Mouse (Mus musculus) retina, postnatal 1 day (tissue): ENCODE measurements at regions not wholly inside any gene's neighbourhood (a gene's known extent, or its start where the extent isn't known, plus 50 kb on each side); places are given as distances from the start of the nearest gene placed in this dataset.

Experiments
- DNase-seq: peaks from one replicate; pipeline ENCODE4 v3.0.0-alpha.2; 2012

DNA sequence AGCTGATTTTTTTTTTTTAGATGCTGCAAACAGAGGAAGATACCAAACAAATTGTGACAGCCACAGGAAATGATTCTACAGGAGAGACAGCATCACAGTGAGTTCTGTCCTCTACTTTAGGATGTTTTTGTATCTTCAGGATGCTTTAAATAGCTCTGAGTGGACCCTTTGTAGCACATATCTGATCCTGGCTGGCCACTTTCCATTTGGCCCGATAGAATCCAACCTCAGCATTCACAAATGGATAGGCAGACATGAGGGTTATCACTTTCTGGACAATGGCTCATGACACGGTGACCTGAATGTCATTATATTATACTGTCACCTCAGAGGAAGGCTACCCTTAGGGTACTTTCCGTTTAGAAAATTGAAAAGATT is 379.3 kb downstream of the Gm10295 start:
- no peak for DNase-seq

DNA sequence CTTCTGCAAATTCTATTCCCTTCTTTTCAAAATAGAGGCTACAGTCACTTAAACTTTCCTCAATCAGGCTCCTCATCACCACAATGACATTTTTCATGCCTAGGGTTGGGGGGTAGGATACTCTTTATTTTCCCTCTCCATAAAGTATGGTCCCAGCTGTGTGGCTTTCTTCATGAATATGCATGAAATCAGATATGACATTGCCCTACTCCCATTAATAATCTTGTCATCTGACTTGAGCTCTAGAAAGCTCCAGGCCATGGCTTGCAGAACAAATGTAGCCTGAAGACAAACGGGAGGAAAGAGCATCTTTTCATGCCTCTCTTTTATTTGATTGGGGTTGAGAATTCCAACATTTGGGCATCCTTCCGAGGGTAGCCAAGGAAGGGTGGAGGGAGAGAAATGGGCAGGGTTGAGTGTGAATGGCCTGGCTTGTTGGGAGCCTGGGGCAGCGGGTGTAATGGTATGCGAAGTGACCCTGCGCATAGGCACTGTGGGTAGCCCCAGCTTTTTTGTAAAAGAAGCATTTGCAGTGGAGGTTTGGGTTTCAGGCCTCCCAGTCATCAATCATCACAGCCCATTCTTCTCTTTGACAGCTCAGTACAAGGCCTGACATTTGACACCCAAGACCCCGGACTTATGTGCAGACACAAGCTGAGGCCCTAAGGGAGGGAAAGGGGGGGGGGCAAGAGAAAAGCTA is 379.8 kb downstream of the Gm10295 start:
- peak; percentile 39 for DNase-seq

DNA sequence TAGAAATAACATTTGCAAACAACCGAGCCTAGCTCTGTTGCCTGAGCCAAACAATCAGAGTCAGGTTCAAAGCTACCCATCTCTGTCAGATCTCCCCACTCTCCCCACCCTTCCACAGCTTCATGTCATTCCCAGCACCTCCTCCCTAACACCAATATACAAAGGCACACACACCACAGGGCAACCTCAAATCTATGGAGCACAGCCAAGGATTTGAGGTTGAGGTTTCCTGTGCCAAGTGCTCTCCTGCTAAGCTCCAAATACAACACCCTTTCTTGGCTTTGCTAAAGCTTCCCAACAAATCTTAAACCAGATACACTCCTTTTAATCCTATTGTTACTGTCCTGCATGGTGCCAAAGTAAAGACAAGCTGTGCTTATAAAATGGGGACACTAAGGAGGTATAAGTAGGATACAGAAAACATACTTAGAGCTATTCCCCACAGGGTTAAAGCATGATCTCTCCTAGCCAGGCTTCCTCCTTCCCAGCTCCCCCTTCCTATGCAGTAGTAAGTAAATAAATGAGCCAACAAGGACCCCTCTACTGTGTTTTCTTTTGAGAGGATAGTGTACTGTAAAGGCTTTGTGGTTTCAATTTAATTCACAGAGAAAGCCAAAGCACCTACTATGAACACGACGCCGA is 398.8 kb downstream of the Gm10295 start:
- peak; percentile 17 for DNase-seq

DNA sequence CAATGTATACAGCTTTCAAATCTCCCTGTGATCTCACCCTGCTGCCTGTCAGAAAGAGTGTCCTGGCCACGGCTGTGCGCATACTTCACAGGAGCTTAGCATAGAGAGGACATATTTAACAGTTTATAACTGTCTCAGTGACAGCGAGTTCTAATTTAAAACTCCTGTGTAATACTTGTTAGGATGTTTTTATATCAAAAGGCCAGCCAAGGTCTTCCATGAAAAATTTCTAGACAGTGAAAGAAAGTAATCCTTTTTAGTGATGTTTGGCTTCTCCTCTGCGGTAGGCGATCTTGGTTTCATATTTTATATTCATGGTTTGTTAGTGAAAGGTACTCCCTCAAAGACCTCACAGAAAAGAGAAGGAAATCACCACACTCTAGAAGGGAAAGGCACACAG is 403.0 kb downstream of the Gm10295 start:
- no peak for DNase-seq

DNA sequence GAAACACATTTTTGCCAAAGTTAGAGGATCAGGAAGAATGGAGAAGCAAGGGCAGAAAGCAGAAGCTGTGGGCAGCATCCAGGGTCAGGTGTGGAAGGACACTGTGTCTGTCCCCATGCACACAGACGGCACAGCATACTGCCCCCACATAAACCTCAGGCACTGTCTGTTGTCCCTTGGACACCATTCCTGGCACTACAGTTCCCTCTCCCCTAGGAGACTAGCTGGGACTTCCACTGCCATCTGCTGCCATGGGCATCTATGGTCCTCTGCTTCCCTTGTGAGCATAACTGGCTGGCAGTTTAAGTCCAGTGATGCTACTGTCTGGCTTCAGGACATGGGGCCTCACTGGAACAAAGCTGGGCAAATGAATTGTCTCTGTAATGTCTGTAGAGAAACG is 405.0 kb downstream of the Gm10295 start:
- peak; percentile 46 for DNase-seq

DNA sequence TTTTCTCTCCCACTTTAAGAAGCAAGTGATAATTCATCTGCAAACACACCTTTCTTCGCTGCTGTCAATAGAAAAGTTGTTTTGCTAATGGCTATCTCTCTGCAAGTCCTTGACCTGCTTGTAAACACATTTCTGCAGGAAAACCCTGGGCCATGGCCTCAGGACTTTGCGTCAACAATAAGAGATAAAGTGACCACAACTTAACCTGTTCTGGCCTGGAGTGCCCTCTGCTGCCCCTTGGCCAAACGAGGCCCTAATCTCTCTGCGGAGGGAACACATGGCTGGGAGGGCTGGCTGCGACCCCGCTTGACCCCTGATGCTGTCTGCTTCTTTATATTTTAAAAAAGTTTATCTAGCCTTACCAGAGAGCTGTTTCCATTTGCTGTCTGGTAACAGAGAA is 420.4 kb downstream of the Gm10295 start:
- peak; percentile 4 for DNase-seq

DNA sequence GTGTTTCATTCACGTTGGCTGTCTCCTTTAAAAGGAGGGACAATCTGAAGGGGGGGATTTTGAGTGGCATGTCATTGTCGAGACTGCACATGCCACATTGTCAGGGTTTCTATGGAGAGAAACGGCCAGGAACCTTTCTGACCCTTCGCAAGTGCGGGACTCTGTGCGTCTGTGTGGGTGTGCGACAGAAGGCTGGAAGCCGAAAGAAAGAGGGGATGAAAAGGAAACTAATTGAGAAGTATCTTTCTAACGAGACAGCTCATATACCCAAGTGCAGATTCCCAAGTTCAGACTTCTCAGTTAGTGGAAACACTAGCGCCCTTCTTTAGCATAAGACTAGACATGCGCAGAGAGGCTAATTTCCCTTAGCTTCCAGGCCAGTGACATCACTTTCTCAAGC is 421.4 kb downstream of the Gm10295 start:
- peak; percentile 73 for DNase-seq

DNA sequence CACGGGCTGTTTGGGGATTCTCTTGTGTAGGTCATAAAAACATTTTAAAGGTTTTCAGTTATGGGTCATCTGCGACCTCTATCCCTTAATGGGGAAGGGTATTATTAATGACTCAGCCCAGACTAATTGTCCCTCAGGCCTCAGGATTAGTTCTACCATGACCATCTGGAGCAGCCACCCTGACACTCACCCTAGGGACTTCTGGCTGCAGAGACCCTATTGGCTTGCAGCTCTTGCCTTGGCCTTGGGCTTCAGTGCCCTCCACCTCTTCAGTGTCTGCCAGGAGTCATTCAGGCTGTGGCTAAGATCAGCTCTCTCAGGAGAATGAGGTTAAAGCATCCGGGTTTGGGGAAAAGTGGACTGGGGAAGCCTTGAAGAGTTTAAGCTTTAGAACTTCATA is 423.3 kb downstream of the Gm10295 start:
- peak; percentile 54 for DNase-seq

DNA sequence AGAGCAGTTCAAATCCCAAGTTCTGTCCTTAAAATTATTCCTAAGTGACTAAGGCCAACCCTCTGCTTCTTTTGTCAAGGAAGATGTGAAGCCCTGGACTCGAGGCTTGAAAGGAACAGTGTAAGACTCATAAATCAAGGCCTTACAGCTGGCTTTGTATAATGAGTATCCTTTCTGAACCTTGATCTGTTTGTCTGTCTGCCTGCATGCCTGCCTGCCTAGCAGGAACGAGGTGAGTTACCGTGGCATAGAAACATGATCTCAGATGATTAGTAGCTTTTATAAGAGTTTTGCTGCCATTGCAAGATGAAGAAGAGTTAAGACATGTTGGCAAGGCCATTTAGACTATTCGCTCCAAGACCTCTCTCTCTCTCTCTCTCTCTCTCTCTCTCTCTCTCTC is 434.3 kb downstream of the Gm10295 start:
- DNase-seq, result no peak

DNA sequence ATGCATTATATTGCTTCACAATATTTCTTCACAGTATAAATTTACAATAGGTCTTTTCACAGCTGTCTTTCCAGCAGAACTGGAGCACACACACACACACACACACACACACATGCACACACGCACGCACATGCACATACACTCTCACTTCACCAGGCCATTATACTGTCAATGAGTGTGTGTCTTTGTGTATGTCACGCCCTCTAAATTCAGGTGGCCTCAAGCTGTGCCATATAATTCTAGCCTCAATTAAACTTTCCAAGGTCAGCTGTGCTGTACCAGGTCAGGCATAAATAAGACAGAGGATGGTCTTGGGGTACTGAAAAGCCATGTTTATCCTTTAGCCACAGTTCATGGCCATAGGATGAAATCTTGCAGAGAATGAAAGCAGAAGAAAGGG is 442.4 kb downstream of the Gm10295 start:
- DNase-seq, result peak; percentile 55

DNA sequence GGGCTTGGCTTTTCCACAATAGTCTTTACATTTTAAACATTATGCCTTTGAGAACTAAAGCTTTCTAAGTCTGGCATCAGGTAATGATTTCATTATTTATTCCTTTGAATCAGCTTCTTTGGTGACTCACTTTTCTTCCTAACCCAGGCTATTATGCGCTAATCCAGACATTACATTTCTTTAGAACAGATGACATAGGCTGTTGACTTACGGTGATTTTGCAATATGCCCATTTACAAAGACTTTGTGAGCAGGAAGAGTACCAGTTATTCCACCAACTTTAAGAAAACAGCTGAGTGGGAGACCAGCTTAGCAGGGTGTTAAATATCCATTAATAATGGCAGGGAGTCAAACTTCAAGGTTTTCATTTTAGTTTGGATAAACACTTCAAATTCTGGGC is 459.6 kb downstream of the Gm10295 start:
- no peak for DNase-seq

DNA sequence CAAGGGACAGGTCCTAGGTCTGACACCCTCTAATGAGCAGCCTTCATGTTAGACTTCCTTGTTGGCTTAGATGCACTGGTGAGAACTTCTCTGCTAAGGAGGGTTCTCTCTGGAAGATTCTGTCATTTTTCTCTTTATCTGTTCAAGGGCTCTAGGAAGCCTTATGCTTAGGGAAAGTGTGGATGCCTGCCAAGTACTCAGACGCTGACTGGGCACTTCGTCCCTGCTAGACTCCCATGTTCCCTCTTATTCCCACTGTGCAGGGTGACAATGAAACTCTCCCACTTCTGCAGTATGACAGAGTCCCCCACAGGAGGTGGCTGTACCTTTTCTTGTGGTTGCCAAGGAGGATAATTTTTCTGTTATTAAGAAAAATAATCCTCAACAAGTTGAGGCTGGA is 470.8 kb downstream of the Gm10295 start:
- DNase-seq, result no peak

DNA sequence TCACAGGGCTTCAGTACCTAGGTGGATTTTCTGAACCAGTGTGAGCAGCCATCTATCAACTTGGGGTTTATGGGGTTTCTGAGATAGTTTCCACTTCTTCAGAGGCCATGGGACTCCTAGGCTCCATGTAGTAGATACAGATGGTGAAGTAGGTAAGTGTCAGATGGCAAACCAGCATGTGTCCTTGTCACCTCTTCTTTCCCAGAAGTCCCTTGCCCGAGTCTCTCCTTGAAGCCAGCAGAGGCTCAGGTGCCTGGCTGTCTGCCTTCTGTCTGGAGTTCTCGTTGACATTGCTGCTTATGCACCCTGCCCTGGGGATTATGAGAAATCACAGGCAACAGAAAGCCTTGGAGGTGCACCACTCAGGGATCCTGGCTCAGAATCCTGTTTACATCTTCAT is 476.9 kb downstream of the Gm10295 start:
- no peak for DNase-seq

DNA sequence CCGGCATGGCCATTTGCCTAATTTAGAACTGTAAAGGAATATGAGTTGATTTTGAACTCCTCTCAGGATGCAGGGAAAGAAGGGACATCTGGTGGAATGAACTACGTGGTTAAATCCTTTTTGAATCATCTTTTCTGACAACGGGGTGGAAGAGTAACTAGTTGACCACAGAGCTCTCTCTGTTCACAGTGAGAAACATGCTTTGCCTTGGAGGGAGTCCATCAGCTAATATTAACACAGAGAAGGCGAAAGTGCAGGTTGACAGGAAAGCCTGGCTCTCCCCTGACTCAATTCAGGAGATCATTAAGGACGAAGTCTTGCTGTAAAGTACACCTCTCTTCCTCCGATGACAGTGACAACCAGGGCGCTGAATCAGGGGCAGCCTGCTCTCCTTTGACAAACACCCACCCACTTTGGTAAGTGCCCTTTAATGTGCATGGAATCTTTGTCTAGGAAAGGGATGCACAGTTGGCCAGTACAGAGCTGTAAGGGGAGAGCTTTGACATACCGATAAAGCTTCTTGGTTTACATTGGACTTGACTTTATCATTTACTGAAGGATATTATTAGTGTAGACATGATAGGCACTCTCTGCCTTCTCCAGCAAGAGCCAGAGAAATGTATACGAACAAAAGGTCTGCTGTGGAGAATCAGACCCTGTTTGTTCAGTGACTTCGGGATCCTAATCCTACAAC is 480.3 kb downstream of the Gm10295 start:
- no peak for DNase-seq

DNA sequence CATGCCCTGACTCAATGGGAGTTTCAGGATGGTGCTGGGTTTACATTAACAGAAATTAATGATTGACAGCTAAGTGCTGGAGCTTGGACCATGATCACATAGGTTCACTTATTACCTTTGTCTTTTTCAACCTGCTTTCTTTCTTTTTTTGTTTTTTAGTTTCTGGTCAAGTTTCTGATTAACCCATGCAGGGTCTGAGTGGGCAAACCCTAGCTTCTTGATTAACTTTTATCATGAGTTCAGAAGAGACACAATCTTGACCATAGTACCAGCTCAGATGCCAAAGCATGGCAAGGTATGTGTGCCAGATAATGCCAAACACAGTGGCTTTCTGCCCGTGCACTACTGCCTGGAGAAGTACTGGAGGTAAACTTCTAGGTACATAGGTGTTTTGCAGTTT is 482.2 kb downstream of the Gm10295 start:
- DNase-seq, result no peak

DNA sequence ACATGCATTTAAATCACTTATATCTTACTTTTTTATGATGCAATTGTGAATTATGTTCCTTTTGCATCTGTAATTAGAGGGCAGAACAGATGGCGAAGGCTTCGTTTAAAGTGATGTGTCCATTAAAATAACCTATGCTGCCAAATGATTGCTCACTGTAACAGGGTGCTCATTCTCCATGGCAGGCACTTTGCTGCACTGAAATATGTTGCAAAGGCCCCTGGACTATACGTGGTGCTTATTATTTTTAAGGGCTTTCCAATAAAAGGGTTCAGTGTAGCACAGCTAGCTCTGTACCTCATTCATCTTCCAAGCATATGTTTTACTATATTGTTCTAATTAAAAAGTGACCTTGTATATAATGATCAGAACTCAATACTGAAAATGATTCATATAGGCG is 491.3 kb downstream of the Gm10295 start:
- DNase-seq, result no peak

DNA sequence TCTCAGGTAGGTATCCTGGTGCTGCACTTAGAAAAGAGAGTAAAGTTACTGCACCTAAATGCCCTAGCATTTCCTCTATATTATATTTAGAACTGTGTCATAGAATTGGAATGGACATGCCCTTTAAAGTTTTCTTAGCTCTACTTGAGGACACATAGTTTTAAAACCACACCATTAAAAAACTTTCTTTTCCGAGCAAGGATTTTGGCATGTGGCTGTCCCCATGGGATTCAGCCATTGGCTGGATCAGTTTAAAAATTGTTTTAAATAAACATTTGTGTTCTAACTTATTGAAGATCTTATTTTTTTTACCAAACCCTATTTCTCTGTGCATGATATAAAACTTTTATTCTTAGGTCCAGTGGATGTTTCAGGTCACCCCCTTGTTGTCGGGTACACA is 484.2 kb upstream of the Nr2f2 start:
- no peak for DNase-seq

DNA sequence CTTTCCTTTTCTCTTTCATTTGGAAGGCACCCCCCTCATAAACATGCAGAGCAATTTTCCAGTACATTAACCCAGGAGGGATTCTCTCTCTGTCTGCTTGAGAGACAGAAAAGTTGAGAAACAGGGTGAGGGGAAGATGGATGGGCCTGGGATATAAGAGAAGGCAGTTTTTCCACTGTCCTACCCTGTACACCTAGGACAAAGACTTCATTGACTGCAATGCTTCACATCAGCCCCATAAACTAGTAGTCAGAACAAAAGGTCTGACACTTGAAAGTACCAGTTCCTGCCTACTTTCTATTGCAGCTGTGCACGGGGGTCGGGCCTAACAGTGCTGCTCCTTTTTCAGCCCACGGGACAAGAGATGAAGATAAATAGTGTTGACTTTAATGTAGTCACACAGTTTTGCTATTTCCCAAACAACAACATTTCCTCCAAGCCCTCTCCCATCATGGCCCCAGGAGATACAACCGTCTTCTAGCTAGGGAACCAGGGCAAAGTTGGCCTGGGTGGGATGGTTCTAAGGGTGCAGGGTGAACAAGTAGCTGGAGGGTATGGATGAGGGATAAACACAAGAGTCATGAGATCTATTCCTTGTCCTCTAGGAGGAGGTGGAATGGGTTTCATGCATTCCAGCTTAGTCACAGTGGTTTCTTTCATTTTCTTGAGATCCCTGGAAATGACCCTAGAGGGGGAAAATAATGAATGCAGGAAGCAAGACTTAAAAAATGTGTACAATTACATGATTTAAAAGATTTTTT is 481.7 kb upstream of the Nr2f2 start:
- no peak for DNase-seq

DNA sequence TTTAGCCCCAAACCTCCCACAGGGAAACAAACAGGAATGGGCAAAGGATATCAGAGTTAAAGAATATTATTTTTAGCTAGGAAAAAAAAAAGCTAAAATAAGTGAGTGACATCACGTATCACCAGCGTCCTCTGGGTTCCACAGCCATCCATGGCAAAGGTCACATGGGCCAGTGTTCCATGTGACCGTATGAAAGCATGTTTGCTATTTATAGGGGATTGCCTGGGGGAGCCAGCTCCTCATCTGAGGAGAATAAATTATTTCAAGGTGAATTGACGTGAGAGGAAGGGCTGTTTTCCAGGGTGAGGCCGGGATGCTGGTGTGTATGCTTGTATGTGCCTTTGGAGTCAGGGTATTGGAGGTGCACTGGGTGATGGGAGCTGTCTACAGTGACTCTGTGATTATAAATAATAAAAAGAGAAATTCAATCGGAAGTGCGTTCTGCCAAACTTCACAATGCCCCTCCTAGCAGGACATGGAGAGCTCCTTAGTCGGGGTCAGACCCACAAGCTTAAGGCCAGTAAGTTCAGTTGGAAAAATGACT is 481.0 kb upstream of the Nr2f2 start:
- DNase-seq, result peak; percentile 15

DNA sequence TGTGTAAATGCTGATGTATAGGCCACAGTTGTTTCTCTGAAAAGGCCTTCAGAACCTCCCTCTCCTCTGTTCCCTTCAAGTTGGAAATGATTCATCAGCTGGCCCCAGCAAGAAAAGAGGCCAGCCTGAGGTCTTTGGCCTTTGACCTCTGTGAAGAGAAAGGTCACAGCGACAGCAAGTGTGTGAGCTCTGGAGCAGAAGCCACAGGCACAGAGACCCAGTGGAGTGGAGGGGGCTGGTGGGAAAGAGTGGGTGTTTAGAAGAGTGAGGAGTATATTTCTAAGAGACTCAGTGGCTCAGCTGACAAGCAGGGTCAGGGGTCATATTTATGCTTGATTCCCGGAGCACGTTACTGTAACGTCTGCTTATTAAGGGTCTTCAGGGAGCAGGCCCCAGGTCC is 479.5 kb upstream of the Nr2f2 start:
- DNase-seq, result no peak

DNA sequence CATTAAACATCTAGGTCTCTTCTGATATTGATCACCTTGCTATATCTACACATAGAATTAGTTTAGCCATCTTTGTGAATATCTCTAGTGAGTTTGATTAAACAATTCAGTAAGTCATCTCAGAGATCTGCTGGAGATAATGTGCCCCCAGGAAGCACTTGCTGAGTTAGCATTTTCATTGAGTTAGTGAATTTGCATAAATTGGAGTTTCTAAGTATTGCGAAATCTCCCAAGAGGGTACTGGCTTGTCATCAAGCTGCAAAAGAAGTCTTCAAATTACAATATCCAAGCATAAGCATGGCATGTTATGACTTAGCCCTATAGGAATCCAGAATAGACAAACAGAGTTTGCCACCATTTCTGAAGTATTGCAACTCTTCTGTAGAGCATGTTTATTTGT is 473.6 kb upstream of the Nr2f2 start:
- no peak for DNase-seq

DNA sequence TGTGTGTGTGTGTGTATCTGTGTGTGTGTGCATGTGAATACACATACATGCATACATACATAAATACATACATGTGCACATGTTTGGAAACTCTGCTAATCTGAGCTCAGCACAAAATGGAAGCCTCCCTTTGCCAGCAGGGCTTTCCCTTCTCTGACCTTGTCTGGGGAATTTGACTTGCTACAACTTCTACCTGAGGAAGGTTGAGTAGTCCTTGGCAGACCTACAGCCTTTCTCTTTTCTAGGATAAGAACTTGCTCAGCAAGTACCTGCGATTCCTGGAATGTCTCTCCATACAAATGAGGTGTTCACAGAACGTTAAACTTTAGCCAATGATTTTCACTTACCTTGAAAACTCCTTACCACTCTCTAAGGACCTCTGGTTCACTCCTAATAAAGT is 472.7 kb upstream of the Nr2f2 start:
- no peak for DNase-seq

DNA sequence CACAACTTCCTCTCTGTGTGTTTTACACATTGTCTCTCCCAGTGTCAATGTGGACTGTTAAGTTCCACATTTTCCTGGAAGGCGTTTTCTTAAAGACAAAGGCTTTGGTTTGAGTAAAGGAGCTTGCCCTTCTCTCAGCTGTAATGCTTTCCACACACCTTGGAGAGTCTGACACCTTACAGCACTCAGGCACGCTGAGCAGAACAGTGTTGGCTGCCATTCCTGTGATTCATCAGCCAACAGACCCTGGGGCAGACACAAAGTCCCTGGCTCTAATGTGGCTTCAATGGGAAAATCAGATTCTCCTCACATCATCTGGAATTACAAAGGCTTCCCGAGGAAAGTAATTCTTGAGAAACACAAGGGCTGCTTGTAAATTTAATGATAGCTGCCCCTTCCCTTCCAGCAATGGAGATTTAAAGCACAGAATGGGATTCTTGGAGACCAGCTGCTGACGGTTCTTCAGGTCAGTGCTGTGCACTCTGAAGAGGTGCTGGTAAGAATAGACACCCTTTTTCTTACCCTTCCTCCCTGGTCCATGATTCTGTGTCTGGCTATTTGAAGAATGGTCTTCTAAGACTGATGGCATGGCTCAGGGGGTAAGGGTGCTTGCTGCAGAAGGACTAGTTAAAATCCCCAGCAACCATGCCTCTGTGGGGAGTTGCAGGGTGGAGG is 468.4 kb upstream of the Nr2f2 start:
- DNase-seq, result no peak
